Mouse (Mus musculus) embryonic fibroblast, embryonic 13.5 days (primary cell): ENCODE measurements at regions not wholly inside any gene's neighbourhood (a gene's known extent, or its start where the extent isn't known, plus 50 kb on each side); places are given as distances from the start of the nearest gene placed in this dataset.
A peak's percentile ranks its signal among the peaks of the same experiment; 100 is the strongest.

Experiments used
- H3K27ac ChIP-seq: 2 replicates; pipeline ENCODE4 v1.5.1; 2012; ENCODE audit warnings: low read length, control low read depth, inconsistent platforms; ENCODE audit not compliant: insufficient read depth
- H3K4me1 ChIP-seq: 2 replicates; pipeline ENCODE4 v1.6.1; 2011; ENCODE audit warnings: low read length; ENCODE audit not compliant: control insufficient read depth, insufficient read depth
- H3K4me3 ChIP-seq: 2 replicates; pipeline ENCODE4 v1.5.1; 2011; ENCODE audit warnings: mild to moderate bottlenecking, control low read depth, low read length; ENCODE audit not compliant: insufficient read depth
- CTCF ChIP-seq: IDR thresholded peaks from 2 replicates; pipeline ENCODE4 v1.5.1; 2011; ENCODE audit warnings: mild to moderate bottlenecking, control low read depth, low read length, moderate library complexity, borderline replicate concordance; ENCODE audit not compliant: insufficient read depth
- POLR2A ChIP-seq: IDR thresholded peaks from 2 replicates; pipeline ENCODE4 v1.6.1; 2011; ENCODE audit warnings: low read depth, mild to moderate bottlenecking, control low read depth, low read length, moderate library complexity

GRCm38 (mm10) chr11:33061570-33061969 is 85.6 kb downstream of the Fgf18 start:
- Histone ChIP-seq H3K4me1 (no peaks in the 10 kb centered on the region), H3K4me3 (no peak overlapping the region), H3K27ac (no peak overlapping the region)
- TF ChIP-seq CTCF (no peak), POLR2A (no peak)

GRCm38 (mm10) chr11:33060352-33060751 is 86.8 kb downstream of the Fgf18 start:
- no peak for TF ChIP-seq CTCF
- TF ChIP-seq POLR2A = no peak
- H3K4me3 ChIP-seq = no peak overlapping the region
- no peaks in the 10 kb centered on the region for H3K4me1 ChIP-seq
- no peak overlapping the region for H3K27ac ChIP-seq

GRCm38 (mm10) chr11:33050216-33050615 is 97.0 kb downstream of the Fgf18 start:
- no peak for TF ChIP-seq CTCF
- no peak for TF ChIP-seq POLR2A
- Histone ChIP-seq H3K4me3 (no peak overlapping the region), H3K27ac (no peak overlapping the region), H3K4me1 (no peaks in the 10 kb centered on the region)

- H3K4me3 ChIP-seq = no peak overlapping the region
- no peak overlapping the region for H3K27ac ChIP-seq
- no peak for TF ChIP-seq CTCF
- TF ChIP-seq POLR2A = no peak
- H3K4me1 ChIP-seq = no peaks in the 10 kb centered on the region
These were observed 107.1 kb downstream of the Fgf18 start for GRCm38 (mm10) chr11:33039854-33040792.

GRCm38 (mm10) chr11:33036367-33036766 is 110.8 kb downstream of the Fgf18 start:
- H3K27ac ChIP-seq = no peak overlapping the region
- H3K4me3 ChIP-seq = no peak overlapping the region
- no peaks in the 10 kb centered on the region for H3K4me1 ChIP-seq
- TF ChIP-seq POLR2A (no peak), CTCF (no peak)

GRCm38 (mm10) chr11:33028920-33029319 is 118.3 kb downstream of the Fgf18 start:
- no peaks in the 10 kb centered on the region for H3K4me1 ChIP-seq
- no peak overlapping the region for H3K27ac ChIP-seq
- H3K4me3 ChIP-seq = no peak overlapping the region
- TF ChIP-seq POLR2A (no peak), CTCF (peak; percentile 39; the same call in 1 of the 2 replicates)

- TF ChIP-seq CTCF (no peak), POLR2A (no peak)
- Histone ChIP-seq H3K27ac (no peak overlapping the region), H3K4me3 (no peak overlapping the region), H3K4me1 (no peaks in the 10 kb centered on the region)
These were observed 120.1 kb downstream of the Fgf18 start for GRCm38 (mm10) chr11:33027121-33027520.

- no peak overlapping the region for H3K4me3 ChIP-seq
- H3K4me1 ChIP-seq = peaks cover 4% of the 10 kb centered on the region; the same call in 1 of the 2 replicates
- no peak for TF ChIP-seq CTCF
- TF ChIP-seq POLR2A = no peak
- H3K27ac ChIP-seq = no peak overlapping the region
These were observed 133.7 kb downstream of the Fgf18 start for GRCm38 (mm10) chr11:33013229-33014185.

- Histone ChIP-seq H3K27ac (no peak overlapping the region), H3K4me1 (peaks cover 4% of the 10 kb centered on the region; the same call in 1 of the 2 replicates), H3K4me3 (no peak overlapping the region)
- no peak for TF ChIP-seq POLR2A
- TF ChIP-seq CTCF = no peak
These were observed 134.6 kb downstream of the Fgf18 start for GRCm38 (mm10) chr11:33012384-33013160.
